Mouse (Mus musculus) retina, adult 2 months (tissue): Measurements from ENCODE around the gene Pde3a.

Source experiments
- DNase-seq: peaks from one replicate; pipeline ENCODE4 v3.0.0-alpha.2; 2012; ENCODE audit warnings: low read depth, low spot score

Gene Pde3a

GRCm38 (mm10) chr6:141494909-141495308 lies 245.8 kb downstream of the Pde3a start:
- DNase-seq: no peak

- DNase-seq: no peak
These were observed 246.8 kb downstream of the Pde3a start for GRCm38 (mm10) chr6:141495634-141496418.

GRCm38 (mm10) chr6:141499511-141499910 lies 250.4 kb downstream of the Pde3a start:
- DNase-seq: no peak

GRCm38 (mm10) chr6:141501171-141501570 lies 252.1 kb downstream of the Pde3a start:
- no peak for DNase-seq

GRCm38 (mm10) chr6:141522541-141522940 lies 273.5 kb downstream of the Pde3a start:
- DNase-seq: no peak

GRCm38 (mm10) chr6:141523747-141524640 lies 274.9 kb downstream of the Pde3a start, which contains the start of gene Slco1c1:
TSS of gene Slco1c1 (plus strand) at chr6:141524368.
- DNase-seq: no peak

GRCm38 (mm10) chr6:141525787-141526186 lies 276.7 kb downstream of the Pde3a start:
- DNase-seq: no peak

- no peak for DNase-seq
These were observed 281.8 kb downstream of the Pde3a start for GRCm38 (mm10) chr6:141530865-141531264.

- DNase-seq: no peak
These were observed 288.2 kb downstream of the Pde3a start for GRCm38 (mm10) chr6:141537298-141537697.

GRCm38 (mm10) chr6:141541136-141541535 lies 292.1 kb downstream of the Pde3a start:
- DNase-seq: no peak

GRCm38 (mm10) chr6:141543344-141543743 lies 294.3 kb downstream of the Pde3a start:
- no peak for DNase-seq
